Mouse (Mus musculus): ENCODE measurements around the gene Strn3. TPM values are rescaled to one million over a fixed set of nuclear protein-coding genes. Genes with fewer than 3 reads are reported as not detected.
A peak's percentile ranks its signal among the peaks of the same experiment; 100 is the strongest.

Gene Strn3
- polyA plus RNA-seq, 1 experiment = 106 TPM

GRCm38 (mm10) chr12:51621161-51621560 is 70.5 kb downstream of the Strn3 start:
- Histone ChIP-seq H3K27me3 (ENCODE audit: control insufficient read depth, insufficient read depth, low read length, poor library complexity, severe bottlenecking) (no peaks in the 10 kb centered on the region), H3K27ac (ENCODE audit: insufficient read depth, low read length) (no peak overlapping the region), H3K4me3 (ENCODE audit: low read depth, low read length) (no peak overlapping the region), H3K4me1 (ENCODE audit: control insufficient read depth, insufficient read depth, low read length) (no peaks in the 10 kb centered on the region), H3K9ac (ENCODE audit: low read depth, poor library complexity, severe bottlenecking) (no peak overlapping the region), H3K9me3 (replicated peaks; ENCODE audit: control insufficient read depth, insufficient read depth, low read length, poor library complexity, severe bottlenecking) (no peaks in the 10 kb centered on the region), H3K36me3 (ENCODE audit: control insufficient read depth, insufficient read depth, low read length, poor library complexity, severe bottlenecking) (peaks cover 17% of the 10 kb centered on the region)
- TF ChIP-seq EP300 (IDR thresholded peaks at IDR 0.05; ENCODE audit: insufficient read depth, low read depth, low read length) (no peak), CTCF (IDR thresholded peaks at IDR 0.05; ENCODE audit: low read depth, low read length) (no peak), POLR2A (IDR thresholded peaks at IDR 0.05; ENCODE audit: insufficient read depth, low read length) (no peak)

- H3K27ac ChIP-seq (ENCODE audit: insufficient read depth, low read length) = no peak overlapping the region
- H3K9ac ChIP-seq (ENCODE audit: low read depth, poor library complexity, severe bottlenecking) = no peak overlapping the region
- TF ChIP-seq EP300 (IDR thresholded peaks at IDR 0.05; ENCODE audit: insufficient read depth, low read depth, low read length) (no peak), CTCF (IDR thresholded peaks at IDR 0.05; ENCODE audit: low read depth, low read length) (no peak), POLR2A (IDR thresholded peaks at IDR 0.05; ENCODE audit: insufficient read depth, low read length) (no peak)
- no peaks in the 10 kb centered on the region for H3K9me3 ChIP-seq (replicated peaks; ENCODE audit: control insufficient read depth, insufficient read depth, low read length, poor library complexity, severe bottlenecking)
- no peak overlapping the region for H3K4me3 ChIP-seq (ENCODE audit: low read depth, low read length)
- no peaks in the 10 kb centered on the region for H3K27me3 ChIP-seq (ENCODE audit: control insufficient read depth, insufficient read depth, low read length, poor library complexity, severe bottlenecking)
- no peaks in the 10 kb centered on the region for H3K4me1 ChIP-seq (ENCODE audit: control insufficient read depth, insufficient read depth, low read length)
- peaks cover 19% of the 10 kb centered on the region for H3K36me3 ChIP-seq (ENCODE audit: control insufficient read depth, insufficient read depth, low read length, poor library complexity, severe bottlenecking)
Observed at GRCm38 (mm10) chr12:51620572-51620971, 71.1 kb downstream of the Strn3 start.

GRCm38 (mm10) chr12:51612361-51612760 is 79.3 kb downstream of the Strn3 start:
- TF ChIP-seq EP300 (IDR thresholded peaks at IDR 0.05; ENCODE audit: insufficient read depth, low read depth, low read length) (no peak), POLR2A (IDR thresholded peaks at IDR 0.05; ENCODE audit: insufficient read depth, low read length) (no peak), CTCF (IDR thresholded peaks at IDR 0.05; ENCODE audit: low read depth, low read length) (no peak)

GRCm38 (mm10) chr12:51606138-51606537 is 85.6 kb downstream of the Strn3 start:
- H3K36me3 ChIP-seq (ENCODE audit: control insufficient read depth, insufficient read depth, low read length, poor library complexity, severe bottlenecking) = peaks cover 6% of the 10 kb centered on the region
- H3K9me3 ChIP-seq (replicated peaks; ENCODE audit: control insufficient read depth, insufficient read depth, low read length, poor library complexity, severe bottlenecking) = no peaks in the 10 kb centered on the region
- TF ChIP-seq EP300 (IDR thresholded peaks at IDR 0.05; ENCODE audit: insufficient read depth, low read depth, low read length) (no peak), CTCF (IDR thresholded peaks at IDR 0.05; ENCODE audit: low read depth, low read length) (no peak), POLR2A (IDR thresholded peaks at IDR 0.05; ENCODE audit: insufficient read depth, low read length) (no peak)
- H3K9ac ChIP-seq (ENCODE audit: low read depth, poor library complexity, severe bottlenecking) = no peak overlapping the region
- H3K4me3 ChIP-seq (ENCODE audit: low read depth, low read length) = no peak overlapping the region
- no peaks in the 10 kb centered on the region for H3K4me1 ChIP-seq (ENCODE audit: control insufficient read depth, insufficient read depth, low read length)
- no peaks in the 10 kb centered on the region for H3K27me3 ChIP-seq (ENCODE audit: control insufficient read depth, insufficient read depth, low read length, poor library complexity, severe bottlenecking)
- H3K27ac ChIP-seq (ENCODE audit: insufficient read depth, low read length) = no peak overlapping the region

More at GRCm38 (mm10) chr12:51612361-51612760, 79.3 kb downstream of the Strn3 start:
- peaks cover 13% of the 10 kb centered on the region for H3K36me3 ChIP-seq (ENCODE audit: control insufficient read depth, insufficient read depth, low read length, poor library complexity, severe bottlenecking)
- no peak overlapping the region for H3K4me3 ChIP-seq (ENCODE audit: low read depth, low read length)
- H3K4me1 ChIP-seq (ENCODE audit: control insufficient read depth, insufficient read depth, low read length) = no peaks in the 10 kb centered on the region
- H3K9ac ChIP-seq (ENCODE audit: low read depth, poor library complexity, severe bottlenecking) = no peak overlapping the region
- no peak overlapping the region for H3K27ac ChIP-seq (ENCODE audit: insufficient read depth, low read length)
- H3K27me3 ChIP-seq (ENCODE audit: control insufficient read depth, insufficient read depth, low read length, poor library complexity, severe bottlenecking) = no peaks in the 10 kb centered on the region
- no peaks in the 10 kb centered on the region for H3K9me3 ChIP-seq (replicated peaks; ENCODE audit: control insufficient read depth, insufficient read depth, low read length, poor library complexity, severe bottlenecking)

- TF ChIP-seq CTCF (IDR thresholded peaks at IDR 0.05; ENCODE audit: low read depth, low read length) (no peak), POLR2A (IDR thresholded peaks at IDR 0.05; ENCODE audit: insufficient read depth, low read length) (no peak), EP300 (IDR thresholded peaks at IDR 0.05; ENCODE audit: insufficient read depth, low read depth, low read length) (no peak)
- Histone ChIP-seq H3K9me3 (replicated peaks; ENCODE audit: control insufficient read depth, insufficient read depth, low read length, poor library complexity, severe bottlenecking) (no peaks in the 10 kb centered on the region), H3K27ac (ENCODE audit: insufficient read depth, low read length) (no peak overlapping the region), H3K36me3 (ENCODE audit: control insufficient read depth, insufficient read depth, low read length, poor library complexity, severe bottlenecking) (peaks cover 2% of the 10 kb centered on the region; the same call in 1 of the 2 replicates), H3K4me1 (ENCODE audit: control insufficient read depth, insufficient read depth, low read length) (no peaks in the 10 kb centered on the region), H3K27me3 (ENCODE audit: control insufficient read depth, insufficient read depth, low read length, poor library complexity, severe bottlenecking) (no peaks in the 10 kb centered on the region), H3K4me3 (ENCODE audit: low read depth, low read length) (no peak overlapping the region), H3K9ac (ENCODE audit: low read depth, poor library complexity, severe bottlenecking) (no peak overlapping the region)
Observed at GRCm38 (mm10) chr12:51603306-51603705, 88.4 kb downstream of the Strn3 start.

DNA sequence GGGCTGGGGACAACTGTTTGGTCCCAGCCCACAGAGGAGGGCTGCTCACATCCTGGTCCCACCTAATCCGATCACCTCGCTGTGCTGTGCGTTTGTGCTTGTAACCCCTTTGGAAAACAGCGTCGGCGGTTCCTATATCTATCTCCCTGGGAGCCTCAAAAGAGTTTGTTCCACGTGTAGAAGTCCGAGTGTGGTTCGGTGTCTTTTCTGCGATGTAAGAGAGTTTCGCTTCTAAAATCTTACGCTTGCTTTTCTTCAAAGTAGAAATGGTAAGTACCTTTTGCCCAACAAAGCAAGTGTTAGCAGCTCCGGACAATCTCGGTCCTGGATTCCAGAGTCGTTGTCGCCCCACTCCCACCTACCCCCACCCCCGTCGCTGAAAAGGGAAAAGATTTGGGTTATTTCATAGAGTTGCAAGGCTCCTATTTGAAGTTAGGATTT is 97.6 kb downstream of the Strn3 start:
- Histone ChIP-seq H3K9me3 (replicated peaks; ENCODE audit: control insufficient read depth, insufficient read depth, low read length, poor library complexity, severe bottlenecking) (no peaks in the 10 kb centered on the region), H3K36me3 (ENCODE audit: control insufficient read depth, insufficient read depth, low read length, poor library complexity, severe bottlenecking) (no peaks in the 10 kb centered on the region), H3K27me3 (ENCODE audit: control insufficient read depth, insufficient read depth, low read length, poor library complexity, severe bottlenecking) (peaks cover 14% of the 10 kb centered on the region), H3K4me1 (ENCODE audit: control insufficient read depth, insufficient read depth, low read length) (no peaks in the 10 kb centered on the region), H3K9ac (ENCODE audit: low read depth, poor library complexity, severe bottlenecking) (peak overlapping the region; percentile 45), H3K4me3 (ENCODE audit: low read depth, low read length) (peak overlapping the region; percentile 81), H3K27ac (ENCODE audit: insufficient read depth, low read length) (no peak overlapping the region)
- no peak for TF ChIP-seq EP300 (IDR thresholded peaks at IDR 0.05; ENCODE audit: insufficient read depth, low read depth, low read length)
- no peak for TF ChIP-seq CTCF (IDR thresholded peaks at IDR 0.05; ENCODE audit: low read depth, low read length)
- TF ChIP-seq POLR2A (IDR thresholded peaks at IDR 0.05; ENCODE audit: insufficient read depth, low read length) = no peak

All from ES-Bruce4 (cell line).